Mouse (Mus musculus) embryonic facial prominence, embryonic 11.5 days (tissue): ENCODE data around the gene Asna1. TPM values are rescaled to one million over a fixed set of nuclear protein-coding genes. Genes with fewer than 3 reads are reported as not detected.

Experiments
- ATAC-seq: fragments of 200-750 bp; cut with Nextera tagmentation; replicated peaks from 2 replicates; pipeline ENCODE4 v1.8.0; 2017; ENCODE audit warnings: low read depth; ENCODE audit not compliant: insufficient number of reproducible peaks, low FRiP score, low TSS enrichment
- DNase-seq: peaks from one replicate; pipeline ENCODE4 v3.0.0-alpha.2; 2015; ENCODE audit warnings: low spot score
- H3K27ac ChIP-seq: fragments of 300-500 bp; sonication (generic); replicated peaks from 2 replicates; pipeline ENCODE4 v1.5.1; 2014; ENCODE audit warnings: mild to moderate bottlenecking, low read depth, low read length, control low read depth
- H3K27me3 ChIP-seq: fragments of 300-500 bp; sonication (generic); 2 replicates; pipeline ENCODE4 v1.6.1; 2014; ENCODE audit warnings: mild to moderate bottlenecking, low read length, moderate library complexity, mixed read lengths; ENCODE audit not compliant: control insufficient read depth, insufficient read depth
- H3K36me3 ChIP-seq: fragments of 300-500 bp; sonication (generic); replicated peaks from 2 replicates; pipeline ENCODE4 v1.6.1; 2014; ENCODE audit warnings: low read depth, mild to moderate bottlenecking, low read length, moderate library complexity, mixed read lengths; ENCODE audit not compliant: control insufficient read depth, insufficient read depth
- H3K4me1 ChIP-seq: fragments of 300-500 bp; sonication (generic); 2 replicates; pipeline ENCODE4 v1.6.1; 2014; ENCODE audit warnings: low read length, mixed read lengths; ENCODE audit not compliant: control insufficient read depth, insufficient read depth
- H3K4me2 ChIP-seq: fragments of 300-500 bp; sonication (generic); 2 replicates; pipeline ENCODE4 v1.6.1; 2014; ENCODE audit warnings: low read depth, mild to moderate bottlenecking, control low read depth, low read length, moderate library complexity
- H3K4me3 ChIP-seq: fragments of 300-500 bp; sonication (generic); 2 replicates; pipeline ENCODE4 v1.5.1; 2014; ENCODE audit warnings: low read depth, low read length, control low read depth
- H3K9ac ChIP-seq: fragments of 300-500 bp; sonication (generic); replicated peaks from 2 replicates; pipeline ENCODE4 v1.6.1; 2014; ENCODE audit warnings: mild to moderate bottlenecking, control low read depth, low read length
- H3K9me3 ChIP-seq: fragments of 300-500 bp; sonication (generic); replicated peaks from 2 replicates; pipeline ENCODE4 v1.6.1; 2016; ENCODE audit warnings: mild to moderate bottlenecking, low read length, inconsistent platforms, mixed read lengths; ENCODE audit not compliant: control insufficient read depth
- WGBS: fragments of 180-500 bp; shearing (Covaris S2); extraction: QIAGEN DNeasy Blood & Tissue Kit; methylation state at CpG from one replicate; pipeline ENCODE4 v1.1.7; 2014; 5-methylcytosine and 5-hydroxymethylcytosine counted together
- polyA plus RNA-seq: library from polyadenylated mRNA; unstranded; fragments of >200 nt; fragmentation: Nextera tagmentation; extraction: Ambion mirVana; gene quantifications from 2 replicates; pipeline ENCODE4 v1.2.1, GENCODE M21; 2014

The Asna1 gene
- polyA plus RNA-seq, 1 experiment from 2014 or later: 130 TPM

DNA sequence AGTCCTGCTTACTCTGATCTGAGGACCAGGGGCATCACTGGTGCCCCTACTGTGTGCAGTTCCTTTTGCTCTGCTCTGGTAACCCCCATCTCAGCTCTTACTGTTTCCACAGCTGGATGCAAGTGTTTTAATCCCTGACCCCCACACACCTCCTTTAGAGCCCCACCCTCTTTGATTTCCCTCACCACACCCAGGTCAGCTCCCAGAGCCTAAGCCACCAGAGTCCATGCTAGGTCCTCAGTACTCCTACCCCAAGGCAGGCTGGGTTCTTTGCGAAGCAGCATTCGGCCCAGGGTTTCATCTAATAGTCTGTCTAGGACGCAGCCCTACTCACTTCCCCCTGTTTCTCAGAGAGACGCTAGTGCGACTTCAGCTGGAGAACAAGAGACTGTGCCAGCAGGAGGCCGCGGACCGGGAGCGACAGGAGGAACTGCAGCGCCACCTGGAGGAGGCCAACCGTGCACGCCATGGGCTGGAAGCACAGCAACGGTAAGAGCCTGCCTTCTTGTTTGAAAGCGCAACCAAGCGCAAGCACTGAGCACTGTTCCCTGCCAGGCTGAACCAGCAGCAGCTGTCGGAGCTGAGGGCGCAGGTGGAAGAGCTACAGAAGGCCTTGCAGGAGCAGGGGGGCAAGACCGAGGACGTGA lies 27.3 kb downstream of the Asna1 start:
- Histone ChIP-seq H3K27ac (no peak overlapping the region), H3K4me2 (no peak overlapping the region), H3K9ac (peak overlapping the region; percentile 29; the same call in 1 of the 2 replicates), H3K9me3 (no peaks in the 10 kb centered on the region), H3K4me1 (no peaks in the 10 kb centered on the region), H3K36me3 (no peaks in the 10 kb centered on the region), H3K27me3 (no peaks in the 10 kb centered on the region), H3K4me3 (no peak overlapping the region)
- DNase-seq (peak; percentile 93), ATAC-seq (peak; percentile 56)
- 7% methylated on average over 19 of the region's 19 CpGs for WGBS

DNA sequence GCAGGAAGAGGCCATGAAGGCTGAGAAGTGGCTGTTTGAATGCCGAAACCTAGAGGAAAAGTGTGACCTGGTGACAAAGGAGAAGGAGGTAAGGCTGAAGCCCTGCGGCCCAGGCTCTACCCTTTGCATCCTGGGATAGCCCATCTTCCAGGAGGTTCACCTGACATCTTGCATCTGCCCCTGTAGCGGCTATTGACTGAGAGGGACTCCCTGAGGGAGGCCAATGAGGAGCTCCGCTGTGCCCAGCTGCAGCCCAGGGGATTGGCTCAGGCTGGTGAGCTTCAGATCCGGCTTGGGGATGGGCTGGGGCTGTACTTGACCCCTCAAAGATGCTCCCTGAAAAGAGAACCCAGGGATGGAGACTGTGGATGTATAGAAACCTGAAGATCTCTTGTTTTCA lies 28.1 kb downstream of the Asna1 start:
- H3K9ac ChIP-seq: no peak overlapping the region
- DNase-seq: no peak
- no peaks in the 10 kb centered on the region for H3K9me3 ChIP-seq
- WGBS: 73% methylated on average over 5 of the region's 5 CpGs
- no peaks in the 10 kb centered on the region for H3K4me1 ChIP-seq
- no peak overlapping the region for H3K4me2 ChIP-seq
- no peak for ATAC-seq
- H3K36me3 ChIP-seq: no peaks in the 10 kb centered on the region
- no peaks in the 10 kb centered on the region for H3K27me3 ChIP-seq
- H3K27ac ChIP-seq: no peak overlapping the region
- no peak overlapping the region for H3K4me3 ChIP-seq

DNA sequence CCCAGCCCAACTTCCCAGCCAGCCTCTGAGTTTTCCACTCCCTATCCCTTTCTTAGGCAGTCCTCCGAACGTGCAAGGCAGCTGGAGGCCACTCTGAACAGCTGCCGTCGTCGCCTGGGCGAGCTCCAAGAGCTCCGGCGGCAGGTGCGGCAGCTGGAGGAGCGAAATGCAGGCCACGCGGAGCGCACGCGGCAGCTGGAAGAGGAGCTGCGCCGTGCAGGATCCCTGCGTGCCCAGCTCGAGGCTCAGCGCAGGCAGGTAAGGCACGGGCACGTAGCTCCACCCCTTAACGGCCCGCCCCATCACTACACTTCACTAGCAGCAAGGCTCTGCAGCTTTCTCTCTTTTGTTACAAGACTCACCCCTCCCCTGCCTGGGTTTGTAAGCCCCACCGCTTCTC lies 29.4 kb downstream of the Asna1 start:
- no peak for DNase-seq
- H3K27ac ChIP-seq: no peak overlapping the region

DNA sequence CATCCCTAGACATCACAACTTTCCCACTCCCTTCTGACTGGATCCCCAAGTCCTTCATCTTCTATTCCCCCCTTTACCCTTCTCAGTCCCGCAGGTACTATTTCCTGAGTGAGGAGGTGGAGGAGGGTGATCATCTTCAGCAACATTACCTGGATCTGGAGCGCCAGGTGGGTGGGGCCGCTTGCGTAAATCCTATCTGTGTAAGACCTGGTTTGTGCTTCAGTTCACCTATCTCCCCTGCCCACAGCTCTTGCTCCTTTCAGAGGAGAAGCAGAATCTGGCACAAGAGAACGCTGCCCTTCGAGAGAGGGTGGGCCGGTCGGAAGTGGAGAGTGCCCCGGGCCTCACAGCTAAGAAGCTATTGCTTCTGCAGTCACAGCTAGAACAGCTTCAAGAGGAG lies 30.7 kb downstream of the Asna1 start:
- Histone ChIP-seq H3K36me3 (no peaks in the 10 kb centered on the region), H3K27ac (no peak overlapping the region), H3K4me2 (no peak overlapping the region), H3K27me3 (no peaks in the 10 kb centered on the region), H3K9ac (no peak overlapping the region), H3K4me3 (no peak overlapping the region), H3K9me3 (no peaks in the 10 kb centered on the region), H3K4me1 (no peaks in the 10 kb centered on the region)
- DNase-seq (no peak), ATAC-seq (no peak)
- 87% methylated on average over 9 of the region's 9 CpGs for WGBS

More for the DNA sequence above, 29.4 kb downstream of the Asna1 start:
- Histone ChIP-seq H3K4me3 (no peak overlapping the region), H3K4me1 (no peaks in the 10 kb centered on the region), H3K36me3 (no peaks in the 10 kb centered on the region), H3K4me2 (no peak overlapping the region), H3K27me3 (no peaks in the 10 kb centered on the region), H3K9me3 (no peaks in the 10 kb centered on the region), H3K9ac (no peak overlapping the region; the same call in 1 of the 2 replicates)
- 18% methylated on average over 25 of the region's 25 CpGs for WGBS
- ATAC-seq: no peak

DNA sequence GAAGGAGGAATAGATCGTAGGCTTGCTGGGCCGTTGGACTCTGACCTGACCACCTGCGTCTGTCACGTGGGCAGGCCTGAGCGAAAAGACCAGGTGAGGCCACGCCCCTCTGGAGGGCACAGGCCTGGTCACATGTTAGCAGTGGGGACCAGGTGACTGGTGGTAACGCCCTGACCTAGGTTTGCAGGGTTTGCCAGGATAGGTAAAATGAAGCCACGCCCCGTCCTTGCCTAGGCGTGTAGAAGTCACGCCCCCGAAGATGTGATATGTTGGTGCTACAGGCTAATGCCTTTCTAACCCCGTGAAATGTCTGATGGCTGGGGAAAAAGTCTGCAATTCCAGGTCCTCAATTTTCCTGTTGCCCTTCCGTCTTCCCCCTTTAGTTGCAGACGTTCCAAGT lies 34.2 kb downstream of the Asna1 start:
- no peaks in the 10 kb centered on the region for H3K27me3 ChIP-seq
- H3K36me3 ChIP-seq: no peaks in the 10 kb centered on the region
- peak overlapping the region; percentile 57 for H3K9ac ChIP-seq
- DNase-seq (peak; percentile 69), ATAC-seq (no peak; the same call in 1 of the 2 replicates)
- H3K4me1 ChIP-seq: no peaks in the 10 kb centered on the region
- peak overlapping the region; percentile 48 for H3K4me3 ChIP-seq
- no peak overlapping the region for H3K27ac ChIP-seq
- WGBS: under 1% methylated on average over 15 of the region's 15 CpGs
- H3K4me2 ChIP-seq: peak overlapping the region; percentile 64
- no peaks in the 10 kb centered on the region for H3K9me3 ChIP-seq

DNA sequence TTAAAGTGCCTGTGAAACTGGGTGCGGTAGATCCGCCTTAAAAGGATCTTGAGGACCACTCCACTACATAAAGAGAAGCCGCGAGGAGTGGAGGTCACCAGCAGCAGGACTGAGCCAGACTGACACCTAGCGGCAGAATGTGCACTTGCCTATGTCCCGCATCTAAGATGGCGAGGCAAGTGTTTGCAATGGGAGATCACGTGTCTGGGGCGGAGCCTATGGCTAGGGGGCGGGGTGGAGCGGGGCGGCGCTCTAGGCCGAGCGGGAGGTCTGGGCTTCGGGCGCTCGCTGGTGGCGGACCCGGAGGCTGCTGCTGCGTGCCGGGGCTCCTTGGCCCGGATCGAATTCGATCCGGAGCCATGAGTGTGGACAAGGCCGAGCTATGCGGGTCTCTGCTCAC lies 34.7 kb downstream of the Asna1 start, which contains the start of gene Hook2:
Hook2 (plus strand) TSS at position 255 of the 400 bp plus-strand sequence.
- WGBS: 0% methylated on average over 28 of the region's 28 CpGs
- H3K9ac ChIP-seq: peak within 1 kb of the TSS; percentile 63
- no peak within 1 kb of the TSS for H3K27ac ChIP-seq
- no peaks in the 10 kb centered on the region for H3K27me3 ChIP-seq
- peak within 1 kb of the TSS; percentile 64 for H3K4me2 ChIP-seq
- DNase-seq (peak; percentile 99), ATAC-seq (peak; percentile 93)
- H3K36me3 ChIP-seq: no peaks in the 10 kb centered on the region
- peak within 1 kb of the TSS; percentile 48 for H3K4me3 ChIP-seq
- H3K4me1 ChIP-seq: peaks cover 3% of the 10 kb centered on the region
- H3K9me3 ChIP-seq: no peaks in the 10 kb centered on the region

DNA sequence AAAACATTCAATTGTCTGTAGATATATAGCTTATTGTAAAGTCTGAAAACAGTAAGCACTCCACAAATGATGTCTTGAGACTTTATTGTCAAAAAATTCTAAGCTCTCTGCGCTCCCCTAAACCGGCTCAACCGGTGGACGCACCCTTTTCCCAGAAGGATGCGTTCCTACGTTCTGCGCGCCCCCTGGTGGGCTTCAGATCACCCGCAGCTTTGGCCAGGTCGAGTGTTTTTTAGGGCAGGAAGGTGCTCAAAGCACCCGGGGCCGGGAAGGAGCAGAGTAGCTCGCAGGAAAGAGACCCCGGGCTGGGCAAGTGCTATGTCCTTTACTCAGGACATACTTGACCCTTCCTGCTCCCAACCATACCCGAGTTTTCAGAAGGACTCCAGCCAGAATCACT lies 35.3 kb downstream of the Asna1 start:
- H3K4me2 ChIP-seq: peak overlapping the region; percentile 64
- no peaks in the 10 kb centered on the region for H3K36me3 ChIP-seq
- ATAC-seq (peak; percentile 58), DNase-seq (peak; percentile 96)
- under 1% methylated on average over 15 of the region's 15 CpGs for WGBS
- H3K4me1 ChIP-seq: peaks cover 7% of the 10 kb centered on the region
- H3K9me3 ChIP-seq: no peaks in the 10 kb centered on the region
- peak overlapping the region; percentile 63 for H3K9ac ChIP-seq
- H3K27me3 ChIP-seq: no peaks in the 10 kb centered on the region
- H3K27ac ChIP-seq: no peak overlapping the region
- peak overlapping the region; percentile 48 for H3K4me3 ChIP-seq

DNA sequence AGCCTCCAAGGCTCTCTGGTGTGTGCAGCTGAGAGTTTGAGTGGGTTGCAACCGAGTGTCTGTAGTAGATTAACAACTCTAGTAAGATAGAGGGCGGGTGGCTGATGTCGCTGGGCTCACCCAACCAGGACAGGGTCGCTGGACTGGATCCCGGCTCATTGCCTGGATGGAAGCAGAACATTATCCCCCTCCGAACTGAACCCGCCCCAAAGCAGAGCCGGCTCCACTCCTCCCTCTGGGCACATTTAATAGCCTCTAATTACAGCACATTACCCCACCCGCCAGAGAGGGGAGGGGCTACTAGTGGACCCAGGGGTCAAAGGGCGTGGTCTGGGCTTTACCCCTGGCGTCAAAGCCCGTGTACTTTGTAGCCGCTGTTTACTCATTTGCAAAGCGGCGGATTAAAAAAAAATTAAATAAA lies 35.8 kb downstream of the Asna1 start:
- Histone ChIP-seq H3K9ac (no peak overlapping the region), H3K9me3 (no peaks in the 10 kb centered on the region), H3K27me3 (no peaks in the 10 kb centered on the region), H3K4me1 (peaks cover 11% of the 10 kb centered on the region), H3K4me2 (peak overlapping the region; percentile 64), H3K27ac (no peak overlapping the region), H3K4me3 (no peak overlapping the region; the same call in 1 of the 2 replicates), H3K36me3 (no peaks in the 10 kb centered on the region)
- 6% methylated on average over 15 of the region's 15 CpGs for WGBS
- DNase-seq: no peak
- no peak for ATAC-seq
